Mouse (Mus musculus): ENCODE results near the gene Slc25a22.
"Not testable (repeated sequence)": the region's sequence is repeated elsewhere in the genome, so short reads cannot be mapped to it uniquely, and the experiment has no call there.

Gene Slc25a22

GRCm38 (mm10) chr7:141410631-141411030 lies 27.1 kb downstream of the Slc25a22 start:
- DNase-seq: peak; percentile 11 to 27

GRCm38 (mm10) chr7:141408833-141409232 lies 28.9 kb downstream of the Slc25a22 start:
- DNase-seq: peak; percentile 95 to 97

- not testable (repeated sequence) for DNase-seq
Measured at GRCm38 (mm10) chr7:141407670-141408069, 30.0 kb downstream of the Slc25a22 start.

GRCm38 (mm10) chr7:141405466-141405865 lies 32.2 kb downstream of the Slc25a22 start:
- DNase-seq: no peak

- DNase-seq: peak; percentile 59 to 63
Measured at GRCm38 (mm10) chr7:141403305-141403704, 34.4 kb downstream of the Slc25a22 start.

- no peak for DNase-seq
Measured at GRCm38 (mm10) chr7:141395348-141395747, 42.3 kb downstream of the Slc25a22 start.

GRCm38 (mm10) chr7:141394771-141395170 lies 42.9 kb downstream of the Slc25a22 start:
- peak; percentile 47 to 66 for DNase-seq

GRCm38 (mm10) chr7:141394158-141394557 lies 43.5 kb downstream of the Slc25a22 start:
- DNase-seq: no peak

GRCm38 (mm10) chr7:141392552-141393222 lies 45.0 kb downstream of the Slc25a22 start:
- no peak for DNase-seq

- DNase-seq: peak; percentile 96 to 98
Measured at GRCm38 (mm10) chr7:141391625-141392551, 45.8 kb downstream of the Slc25a22 start, which contains the start of gene Taldo1. Taldo1 (plus strand) TSS chr7:141392199.

GRCm38 (mm10) chr7:141390326-141391259 lies 47.1 kb downstream of the Slc25a22 start:
- no peak for DNase-seq

- DNase-seq: no peak
Measured at GRCm38 (mm10) chr7:141388487-141389109, 49.1 kb downstream of the Slc25a22 start.

- no peak for DNase-seq
Measured at GRCm38 (mm10) chr7:141387807-141388486, 49.7 kb downstream of the Slc25a22 start.

GRCm38 (mm10) chr7:141381068-141381835 lies 56.4 kb downstream of the Slc25a22 start:
- DNase-seq: no peak
